Mouse (Mus musculus) limb, embryonic 10.5 days (tissue): ENCODE data around the gene Tmco2. TPM values are rescaled to one million over a fixed set of nuclear protein-coding genes. Genes with fewer than 3 reads are reported as not detected.

ENCODE experiments used
- polyA plus RNA-seq: library from polyadenylated mRNA; unstranded; fragments of >200 nt; fragmentation: Nextera tagmentation; extraction: Ambion mirVana; gene quantifications from 2 replicates; pipeline ENCODE4 v1.2.1, GENCODE M21; 2016

Tmco2 gene
- polyA plus RNA-seq, 1 experiment from 2014 or later, result not detected

Other genes with a start within 250 kb of the Tmco2 start
- 36.4 and 37.3 TPM in 2 replicates for gene Exo5, start 184.2 kb downstream of the Tmco2 start, polyA plus RNA-seq
- 11.5 and 11.9 TPM in 2 replicates for gene Zfp69, start 157.5 kb downstream of the Tmco2 start, polyA plus RNA-seq
- 14.2 and 14.3 TPM in 2 replicates for gene Smap2, start 92.0 kb downstream of the Tmco2 start, polyA plus RNA-seq
- gene Col9a2, start 69.8 kb downstream of the Tmco2 start, polyA plus RNA-seq, result 1.1 and 9.1 TPM in 2 replicates
- 26.3 and 26.4 TPM in 2 replicates for gene Zmpste24, start 11.0 kb downstream of the Tmco2 start, polyA plus RNA-seq
- gene Rlf, start 105.9 kb upstream of the Tmco2 start, polyA plus RNA-seq, result 24.8 and 29.3 TPM in 2 replicates
- gene Gm12888, start 215.7 kb upstream of the Tmco2 start, polyA plus RNA-seq, result not detected in 2 replicates